Mouse (Mus musculus) C2C12 (cell line): Measurements from ENCODE around the gene Gm20388.

Source experiments
- CTCF ChIP-seq: IDR thresholded peaks from one replicate; pipeline ENCODE4 v1.5.1; 2011; ENCODE audit not compliant: control insufficient read depth, insufficient read depth, insufficient read length
- FOSL1 ChIP-seq: IDR thresholded peaks from one replicate; pipeline ENCODE4 v1.8.0; 2011; ENCODE audit warnings: mild to moderate bottlenecking, low read length; ENCODE audit not compliant: poor library complexity, insufficient read depth, severe bottlenecking
- MAX ChIP-seq: IDR thresholded peaks from one replicate; pipeline ENCODE4 v1.6.1; 2011; ENCODE audit warnings: mild to moderate bottlenecking, control low read depth
- MYOD1 ChIP-seq: IDR thresholded peaks from one replicate; pipeline ENCODE4 v1.6.1; 2011; ENCODE audit warnings: low read depth; ENCODE audit not compliant: control insufficient read depth, insufficient read length
- MYOG ChIP-seq: IDR thresholded peaks from one replicate; pipeline ENCODE4 v1.6.1; 2011; ENCODE audit not compliant: control insufficient read depth, insufficient read length; ENCODE audit errors: extremely low read depth

DNA sequence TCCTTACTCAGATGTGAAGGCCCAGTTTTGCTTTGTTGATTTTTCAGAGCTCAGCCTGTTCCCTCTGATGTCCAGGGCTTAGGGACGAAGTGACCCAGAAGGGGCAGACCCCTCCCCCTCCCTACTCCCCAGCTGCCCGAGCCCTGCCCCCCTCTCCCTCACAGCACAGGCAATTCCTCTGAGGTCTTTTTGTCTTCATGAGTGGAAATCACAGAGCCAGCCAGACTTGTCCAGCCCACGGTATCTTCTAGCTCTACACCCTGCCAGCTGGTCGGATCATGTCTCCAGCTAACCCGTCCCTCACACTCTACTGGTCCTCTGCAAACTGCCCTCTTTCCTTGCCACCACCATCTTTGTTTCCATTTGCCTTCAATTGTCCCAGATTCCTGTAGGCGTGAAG lies 123.8 kb downstream of the Gm20388 start:
- TF ChIP-seq CTCF (no peak), FOSL1 (no peak), MAX (no peak), MYOG (no peak), MYOD1 (no peak)
